Comparison of ENCODE assay signal across 8 mouse cellular contexts in genomic region chr11:44518281-44519095, GRCm38 (mm10). TPM values are rescaled to one million over a fixed set of nuclear protein-coding genes. Genes with fewer than 3 reads are reported as not detected.
DNase-seq lines count a peak whose midpoint lies in the region; ATAC-seq and TF ChIP-seq lines count a peak whose summit lies in the region.

TSS of gene Rnf145 (plus strand) at chr11:44518964.

- no peaks in the 10 kb centered on the region for H3K9me3 ChIP-seq in ES-Bruce4 (replicated peaks; ENCODE audit: control insufficient read depth, insufficient read depth, low read length, poor library complexity, severe bottlenecking)
- no peaks in the 10 kb centered on the region for H3K9me3 ChIP-seq in forebrain, embryonic 15.5 days
- H3K9me3 ChIP-seq in liver, postnatal 0 days (ENCODE audit: low read length), result no peaks in the 10 kb centered on the region

- no peaks in the 10 kb centered on the region for H3K36me3 ChIP-seq in ES-Bruce4 (ENCODE audit: control insufficient read depth, insufficient read depth, low read length, poor library complexity, severe bottlenecking)
- no peaks in the 10 kb centered on the region for H3K36me3 ChIP-seq in forebrain, embryonic 15.5 days
- peaks cover 5% of the 10 kb centered on the region for H3K36me3 ChIP-seq in liver, postnatal 0 days (replicated peaks; ENCODE audit: insufficient read depth, low read length)
- no peaks in the 10 kb centered on the region for H3K36me3 ChIP-seq in thymus, adult 2 months (ENCODE audit: control insufficient read depth, insufficient read depth, low read length)

- H3K4me2 ChIP-seq in forebrain, embryonic 15.5 days (replicated peaks), result peak within 1 kb of the TSS; percentile 74
- peak within 1 kb of the TSS; percentile 95 for H3K4me2 ChIP-seq in liver, postnatal 0 days (ENCODE audit: low read depth, low read length)

- under 1% methylated on average over 69 of the region's 70 CpGs for WGBS in forebrain, embryonic 15.5 days
- under 1% methylated on average over 59 of the region's 70 CpGs for WGBS in liver, postnatal 0 days (ENCODE audit: insufficient replicate concordance)
- under 1% methylated on average over 69 of the region's 70 CpGs for WGBS in thymus, adult 2 months

- H3K9ac ChIP-seq in ES-Bruce4 (ENCODE audit: low read depth, poor library complexity, severe bottlenecking), result peak within 1 kb of the TSS; percentile 97
- peak within 1 kb of the TSS; percentile 94 for H3K9ac ChIP-seq in forebrain, embryonic 15.5 days (replicated peaks)
- H3K9ac ChIP-seq in liver, postnatal 0 days (replicated peaks), result peak within 1 kb of the TSS; percentile 96

- peak within 1 kb of the TSS; percentile 80 for H3K4me3 ChIP-seq in ES-Bruce4 (ENCODE audit: low read depth, low read length)
- peak within 1 kb of the TSS; percentile 99 for H3K4me3 ChIP-seq in forebrain, embryonic 15.5 days
- H3K4me3 ChIP-seq in liver, postnatal 0 days (ENCODE audit: low read depth, low read length), result peak within 1 kb of the TSS; percentile 99
- H3K4me3 ChIP-seq in thymus, adult 2 months (ENCODE audit: control insufficient read depth, insufficient read depth, low read length), result peak within 1 kb of the TSS; percentile 97

- peak within 1 kb of the TSS; percentile 42; the same call in 1 of the 2 replicates for H3K27ac ChIP-seq in ES-Bruce4 (ENCODE audit: insufficient read depth, low read length)
- H3K27ac ChIP-seq in forebrain, embryonic 15.5 days (replicated peaks), result peak within 1 kb of the TSS; percentile 94
- H3K27ac ChIP-seq in liver, postnatal 0 days (ENCODE audit: low read depth), result peak within 1 kb of the TSS; percentile 99
- peak within 1 kb of the TSS; percentile 95 for H3K27ac ChIP-seq in thymus, adult 2 months (ENCODE audit: control insufficient read depth, insufficient read depth, low read length)

- TF ChIP-seq CTCF in ES-Bruce4 (IDR thresholded peaks at IDR 0.05; ENCODE audit: low read depth, low read length), result no peak
- no peak for TF ChIP-seq CTCF in liver, postnatal 0 days (IDR thresholded peaks at IDR 0.05; ENCODE audit: low read depth)
- peak; percentile 41; the same call in 1 of the 2 replicates for TF ChIP-seq CTCF in thymus, adult 2 months (IDR thresholded peaks at IDR 0.05; ENCODE audit: borderline replicate concordance, control insufficient read depth, extremely low read depth, insufficient read depth, low read length, poor library complexity)

- no peaks in the 10 kb centered on the region for H3K27me3 ChIP-seq in ES-Bruce4 (ENCODE audit: control insufficient read depth, insufficient read depth, low read length, poor library complexity, severe bottlenecking)
- no peaks in the 10 kb centered on the region for H3K27me3 ChIP-seq in forebrain, embryonic 15.5 days
- H3K27me3 ChIP-seq in liver, postnatal 0 days (ENCODE audit: insufficient read depth, low read length), result no peaks in the 10 kb centered on the region
- no peaks in the 10 kb centered on the region for H3K27me3 ChIP-seq in thymus, adult 2 months (ENCODE audit: control insufficient read depth, insufficient read depth, low read length)

- TF ChIP-seq POLR2A in ES-Bruce4 (IDR thresholded peaks at IDR 0.05; ENCODE audit: insufficient read depth, low read length), result no peak
- TF ChIP-seq POLR2A in thymus, adult 2 months (IDR thresholded peaks at IDR 0.05; ENCODE audit: control insufficient read depth, extremely low read depth, insufficient read depth, low read length, poor library complexity), result peak; percentile 92

- peak; percentile 81 for DNase-seq in cerebellum, adult 11 months
- DNase-seq in heart, postnatal 14 days, result peak; percentile 83 to 87
- DNase-seq in layer of hippocampus, adult 11-12 months (ENCODE audit: low spot score), result peak; percentile 72
- DNase-seq in liver, postnatal 0 days, result peak; percentile 82
- DNase-seq in thymus, adult 2 months, result peak; percentile 72

- H3K4me1 ChIP-seq in ES-Bruce4 (ENCODE audit: control insufficient read depth, insufficient read depth, low read length), result no peaks in the 10 kb centered on the region
- H3K4me1 ChIP-seq in forebrain, embryonic 15.5 days, result peaks cover 23% of the 10 kb centered on the region
- H3K4me1 ChIP-seq in liver, postnatal 0 days (ENCODE audit: insufficient read depth), result peaks cover 32% of the 10 kb centered on the region
- H3K4me1 ChIP-seq in thymus, adult 2 months (replicated peaks; ENCODE audit: control insufficient read depth, insufficient read depth, low read length), result peaks cover 7% of the 10 kb centered on the region

- 0 out of 2 replicates have a peak, but pooled peaks have one; percentile 17 for TF ChIP-seq EP300 in ES-Bruce4 (IDR thresholded peaks at IDR 0.05; ENCODE audit: insufficient read depth, low read depth, low read length)
- no peak for TF ChIP-seq EP300 in liver, postnatal 0 days (IDR thresholded peaks at IDR 0.05; ENCODE audit: low read depth)

- ATAC-seq in forebrain, embryonic 15.5 days (replicated peaks), result peak; percentile 90
- peak; percentile 81 for ATAC-seq in liver, postnatal 0 days
- peak; percentile 45; the same call in 1 of the 2 replicates for ATAC-seq in neutrophil, adult 5-6 weeks (ENCODE audit: extremely low read depth, insufficient number of reproducible peaks, low FRiP score, poor library complexity, severe bottlenecking)

- intact Hi-C loops in heart, postnatal 14 days (cut with DNase I), result loop anchor here (1.0 kb wide), 1 partner anchor 48 kb away; the partner anchor contains the start of gene Ublcp1

RNA-seq across cellular contexts. Expression of gene Rnf145, which starts in this region (rescaled TPM):
- polyA plus RNA-seq in ES-Bruce4 (2011; ENCODE audit: insufficient read depth, insufficient read length, low read depth, missing spikeins), result 56.2 and 59.0 TPM in 2 replicates
- 96.6 and 99.2 TPM in 2 replicates for polyA plus RNA-seq in forebrain, embryonic 15.5 days (2015; fragmentation: Nextera tagmentation; extraction: Ambion mirVana)
- total RNA-seq in heart, postnatal 14 days (2021), result 10 to 100 TPM; 21.8 to 28.8 TPM
- 31.9 and 32.7 TPM in 2 replicates for polyA plus RNA-seq in liver, postnatal 0 days (2015; fragmentation: Nextera tagmentation; extraction: Ambion mirVana)
- total RNA-seq in neutrophil, adult 5-6 weeks (2017), result 138 and 156 TPM in 2 replicates
- polyA plus RNA-seq in thymus, adult 2 months (2012; rRNA removed), result 361 and 669 TPM in 2 replicates

Comparison
In these comparisons a context has a peak if more than half of its experiments do, and no peak if none do; other contexts are left out.
1. Peak in every context shown above with its lines: DNase-seq, ATAC-seq, H3K4me3 ChIP-seq and H3K27ac ChIP-seq.
2. H3K27ac ChIP-seq: peak in every context shown above with its lines; median percentile 99 in liver, postnatal 0 days; 95 in thymus, adult 2 months; 94 in forebrain, embryonic 15.5 days; 42 in ES-Bruce4.